Mouse (Mus musculus) stomach, postnatal 0 days (tissue): ENCODE results near the gene Foxr2.

Source experiments
- CTCF ChIP-seq: IDR thresholded peaks from 2 replicates; pipeline ENCODE4 v1.5.1; 2016; ENCODE audit warnings: antibody characterized with exemption, low read depth, mild to moderate bottlenecking, moderate library complexity
- EP300 ChIP-seq: optimal IDR thresholded peaks from 2 replicates; pipeline ENCODE3; 2016; ENCODE audit warnings: antibody characterized with exemption

DNA sequence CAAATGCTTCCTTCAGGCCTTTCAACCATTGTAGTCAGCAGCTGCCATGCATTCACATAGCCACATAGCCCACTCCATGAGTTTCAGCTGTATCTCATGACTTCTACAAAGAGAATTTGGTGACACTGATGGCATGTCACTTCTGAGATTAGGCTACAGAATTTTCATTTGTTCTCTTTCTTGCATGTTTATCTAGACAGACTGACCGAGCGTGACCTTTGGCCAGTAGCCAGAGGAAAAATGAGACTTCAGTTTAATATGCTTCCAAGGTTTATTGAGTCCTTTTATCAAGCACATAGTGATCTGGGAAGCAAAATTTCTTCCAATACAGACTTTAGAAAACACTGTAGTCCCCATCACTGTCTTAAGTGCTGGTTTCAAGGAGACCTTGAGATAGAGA is 63.6 kb downstream of the Foxr2 start:
- no peak for TF ChIP-seq CTCF
- TF ChIP-seq EP300 = no peak
